Mouse (Mus musculus): ENCODE results near the gene Rbms1.

DNA sequence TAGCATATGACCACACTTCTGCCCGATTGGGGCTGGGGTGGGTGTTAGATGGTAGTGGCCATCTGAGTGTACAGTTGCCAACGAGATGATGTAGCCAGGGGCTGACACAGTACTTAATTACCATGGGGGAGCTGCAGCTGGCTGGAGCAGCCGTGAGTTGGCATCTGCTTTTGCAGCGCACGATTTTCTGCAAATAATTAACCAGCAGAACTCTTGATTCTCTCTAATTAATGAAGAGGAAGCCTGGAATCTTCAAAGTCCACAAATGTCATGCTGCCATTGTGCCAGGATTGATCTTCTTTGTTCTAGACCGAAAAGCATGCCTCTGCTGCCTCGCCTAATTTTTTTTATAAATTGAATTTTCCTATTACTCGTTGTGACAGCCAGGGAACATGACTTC, 249.1 kb downstream of the Rbms1 start:
- no peak for TF ChIP-seq POLR2A (IDR thresholded peaks at IDR 0.05; ENCODE audit: control insufficient read depth in 1 of 2, insufficient read depth in 1 of 2, low read depth in 1 of 2, low read length in 2 of 2, poor library complexity in 1 of 2)
- no peak for TF ChIP-seq SMC3 (IDR thresholded peaks at IDR 0.05; ENCODE audit: low read depth, low read length)
- no peak for TF ChIP-seq HCFC1 (IDR thresholded peaks at IDR 0.05; ENCODE audit: low read depth, low read length)
- TF ChIP-seq MAFK (IDR thresholded peaks at IDR 0.05; ENCODE audit: borderline replicate concordance, low read depth, low read length): no peak
- no peak for TF ChIP-seq TAL1 (IDR thresholded peaks at IDR 0.05; ENCODE audit: low read length)
- no peak for TF ChIP-seq RCOR1 (IDR thresholded peaks at IDR 0.05; ENCODE audit: low read depth, low read length)
- no peak for TF ChIP-seq KAT2A (conservative IDR thresholded peaks at IDR 0.05; ENCODE audit: low read depth, low read length)
- no peak for TF ChIP-seq ZC3H11A (IDR thresholded peaks at IDR 0.05; ENCODE audit: low read depth, low read length)
- TF ChIP-seq TBP (IDR thresholded peaks at IDR 0.05; ENCODE audit: low read depth, low read length): no peak
- no peak for TF ChIP-seq CTCF (IDR thresholded peaks at IDR 0.05 in 2 of 3, conservative IDR thresholded peaks at IDR 0.05 in 1 of 3; ENCODE audit: control insufficient read depth in 1 of 3, insufficient read depth in 1 of 3, low read depth in 2 of 3, low read length in 3 of 3, poor library complexity in 1 of 3, severe bottlenecking in 1 of 3)
